Comparison of ENCODE assay signal across 24 mouse cellular contexts in the genomic region with DNA sequence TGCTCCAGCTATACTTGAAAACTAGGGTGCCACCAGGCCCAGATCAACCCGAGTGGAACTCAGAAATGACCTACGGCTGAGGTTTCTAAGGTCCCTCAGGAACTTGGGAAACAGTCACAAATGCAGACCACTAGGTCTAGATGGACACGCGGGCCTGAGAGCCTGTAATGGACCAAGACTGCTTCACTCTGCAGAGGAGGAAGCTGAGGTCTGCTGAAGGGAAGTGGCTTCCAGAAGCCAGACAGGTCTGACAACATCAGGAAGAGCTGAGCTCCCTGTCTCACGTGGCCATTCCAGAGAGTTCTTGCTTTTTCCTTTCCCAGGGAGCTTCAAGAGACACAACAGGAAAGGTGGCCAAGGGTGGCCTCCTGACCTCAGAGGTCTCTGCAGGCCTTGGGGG. TPM values are rescaled to one million over a fixed set of nuclear protein-coding genes. Genes with fewer than 3 reads are reported as not detected.
DNase-seq lines count a peak whose midpoint lies in the region; ATAC-seq and TF ChIP-seq lines count a peak whose summit lies in the region.
"Had no signal": no experiment of that assay in that cellular context is flagged by ENCODE, and none has a peak within 500 bp of the region (broad histone marks: within the 10 kb centered on the region; RNA-seq: fewer than 3 reads in every experiment).

No protein-coding gene starts in this region.

- no peak for TF ChIP-seq CTCF in hindbrain, postnatal 0 days (IDR thresholded peaks at IDR 0.05; ENCODE audit: low read depth)

- H3K36me3 ChIP-seq in hindbrain, postnatal 0 days (ENCODE audit: insufficient read depth, low read length): peaks cover 35% of the 10 kb centered on the region
- H3K36me3 ChIP-seq in hindbrain, embryonic 12.5 days: peaks cover 81% of the 10 kb centered on the region
- peaks cover 83% of the 10 kb centered on the region for H3K36me3 ChIP-seq in limb, embryonic 12.5 days
- peaks cover 96% of the 10 kb centered on the region for H3K36me3 ChIP-seq in limb, embryonic 10.5 days

- no peak for DNase-seq in hindbrain, postnatal 0 days (ENCODE audit: low spot score)
- no peak for DNase-seq in limb, embryonic 10.5 days (ENCODE audit: low spot score)
- no peak for DNase-seq in gastrocnemius, postnatal 10 days
- DNase-seq: adrenal gland, postnatal 14 days; cerebellum, adult 18-20 months; cerebellum, adult 9-11 months; cerebellum, postnatal 36 days; gastrocnemius, postnatal 14 days; heart, postnatal 14 days had no signal

- no peak overlapping the region for H3K4me2 ChIP-seq in hindbrain, postnatal 0 days (ENCODE audit: low read depth, low read length)
- no peak overlapping the region for H3K4me2 ChIP-seq in hindbrain, embryonic 12.5 days (replicated peaks)
- no peak overlapping the region for H3K4me2 ChIP-seq in limb, embryonic 12.5 days
- H3K4me2 ChIP-seq: forebrain, embryonic 15.5 days; hindbrain, embryonic 14.5 days had no signal

- H3K9me3 ChIP-seq in hindbrain, postnatal 0 days (ENCODE audit: low read length): no peaks in the 10 kb centered on the region
- H3K9me3 ChIP-seq in hindbrain, embryonic 12.5 days (replicated peaks): no peaks in the 10 kb centered on the region
- no peaks in the 10 kb centered on the region for H3K9me3 ChIP-seq in limb, embryonic 12.5 days
- no peaks in the 10 kb centered on the region for H3K9me3 ChIP-seq in limb, embryonic 10.5 days (replicated peaks)
- H3K9me3 ChIP-seq: embryonic facial prominence, embryonic 10.5 days; forebrain, embryonic 15.5 days; heart, embryonic 10.5 days had no signal

- peak overlapping the region; percentile 26; the same call in 1 of the 2 replicates for H3K27ac ChIP-seq in hindbrain, postnatal 0 days
- no peak overlapping the region for H3K27ac ChIP-seq in hindbrain, embryonic 12.5 days
- H3K27ac ChIP-seq in limb, embryonic 12.5 days: peak overlapping the region; percentile 17; the same call in 1 of the 2 replicates
- no peak overlapping the region for H3K27ac ChIP-seq in limb, embryonic 10.5 days
- H3K27ac ChIP-seq: embryonic facial prominence, embryonic 10.5 days; heart, embryonic 10.5 days; hindbrain, embryonic 14.5 days had no signal

- no peak for ATAC-seq in hindbrain, postnatal 0 days
- ATAC-seq in hindbrain, embryonic 12.5 days (ENCODE audit: low FRiP score): no peak
- ATAC-seq in limb, embryonic 12.5 days (ENCODE audit: insufficient number of reproducible peaks, insufficient read depth, low FRiP score, low TSS enrichment, low read depth): no peak
- ATAC-seq in granulocyte monocyte progenitor cell, adult 5-6 weeks (replicated peaks; ENCODE audit: poor library complexity, severe bottlenecking): peak; percentile 76
- no peak for ATAC-seq in erythroid progenitor cell, adult 5-6 weeks (replicated peaks; ENCODE audit: low FRiP score, poor library complexity, severe bottlenecking)
- ATAC-seq: activated CD4-positive, CD25-positive, alpha-beta regulatory T cell, adult 4 months; forebrain, embryonic 15.5 days; Patski had no signal

- 91% methylated on average over 5 of the region's 5 CpGs for WGBS in hindbrain, postnatal 0 days
- WGBS in hindbrain, embryonic 12.5 days: 89% methylated on average over 5 of the region's 5 CpGs
- WGBS in limb, embryonic 12.5 days: 88% methylated on average over 5 of the region's 5 CpGs
- 89% methylated on average over 5 of the region's 5 CpGs for WGBS in limb, embryonic 10.5 days

- no peaks in the 10 kb centered on the region for H3K27me3 ChIP-seq in hindbrain, postnatal 0 days (ENCODE audit: insufficient read depth, low read length)
- no peaks in the 10 kb centered on the region for H3K27me3 ChIP-seq in hindbrain, embryonic 12.5 days
- no peaks in the 10 kb centered on the region for H3K27me3 ChIP-seq in limb, embryonic 12.5 days
- H3K27me3 ChIP-seq in limb, embryonic 10.5 days (ENCODE audit: low read depth, poor library complexity, severe bottlenecking): no peaks in the 10 kb centered on the region
- H3K27me3 ChIP-seq: CH12.LX; forebrain, embryonic 15.5 days; Patski had no signal

- H3K4me1 ChIP-seq in hindbrain, postnatal 0 days (ENCODE audit: insufficient read depth, low read length): no peaks in the 10 kb centered on the region; the same call in 1 of the 2 replicates
- H3K4me1 ChIP-seq in hindbrain, embryonic 12.5 days: peaks cover 12% of the 10 kb centered on the region
- H3K4me1 ChIP-seq in limb, embryonic 12.5 days (replicated peaks): no peaks in the 10 kb centered on the region
- H3K4me1 ChIP-seq in limb, embryonic 10.5 days: no peaks in the 10 kb centered on the region; the same call in 1 of the 2 replicates
- H3K4me1 ChIP-seq: embryonic facial prominence, embryonic 10.5 days had no signal

- no peak overlapping the region for H3K4me3 ChIP-seq in hindbrain, postnatal 0 days (ENCODE audit: low read length)
- no peak overlapping the region for H3K4me3 ChIP-seq in hindbrain, embryonic 12.5 days
- no peak overlapping the region for H3K4me3 ChIP-seq in limb, embryonic 12.5 days (replicated peaks)
- no peak overlapping the region for H3K4me3 ChIP-seq in limb, embryonic 10.5 days
- H3K4me3 ChIP-seq: embryonic facial prominence, embryonic 10.5 days; forebrain, embryonic 15.5 days; heart, embryonic 10.5 days had no signal

- no peak overlapping the region for H3K9ac ChIP-seq in hindbrain, postnatal 0 days (replicated peaks; ENCODE audit: low read length)
- no peak overlapping the region for H3K9ac ChIP-seq in hindbrain, embryonic 12.5 days
- H3K9ac ChIP-seq in limb, embryonic 12.5 days (replicated peaks): no peak overlapping the region
- H3K9ac ChIP-seq: forebrain, embryonic 15.5 days; hindbrain, embryonic 14.5 days had no signal

RNA-seq across cellular contexts. Expression of a gene that starts 43.3 kb away (rescaled TPM):
- total RNA-seq in hindbrain, postnatal 0 days (2014; rRNA removed): 133 and 150 TPM in 2 replicates
- polyA plus RNA-seq in hindbrain, postnatal 0 days (2015; fragmentation: Nextera tagmentation; extraction: Ambion mirVana): 10.7 and 10.9 TPM in 2 replicates
- 12.6 and 13.0 TPM in 2 replicates for polyA plus RNA-seq in hindbrain, embryonic 12.5 days (2016; fragmentation: Nextera tagmentation; extraction: Ambion mirVana)
- 6.3 and 6.6 TPM in 2 replicates for polyA plus RNA-seq in limb, embryonic 12.5 days (2016; fragmentation: Nextera tagmentation; extraction: Ambion mirVana)
- polyA plus RNA-seq in limb, embryonic 10.5 days (2016; fragmentation: Nextera tagmentation; extraction: Ambion mirVana): 5.9 and 7.1 TPM in 2 replicates
- total RNA-seq in granulocyte monocyte progenitor cell, adult 5-6 weeks (2014; fragmentation: Nextera tagmentation): 4.5 and 5.1 TPM in 2 replicates
- total RNA-seq in granulocyte monocyte progenitor cell, adult 5-6 weeks (2017): 2.5 and 7.9 TPM in 2 replicates
- 10 to 100 TPM; 10.1 to 12.8 TPM for total RNA-seq in gastrocnemius, postnatal 10 days (2021)
- total RNA-seq in erythroid progenitor cell, adult 5-6 weeks (2015; ENCODE audit: low replicate concordance): 0.84 TPM in 1 of 2 replicates, not detected in the other
- 0.68 and 0.77 TPM in 2 replicates for total RNA-seq in erythroid progenitor cell, adult 5-6 weeks (2017; ENCODE audit: low replicate concordance)

RNA-seq across cellular contexts. Expression of a gene that starts 51.0 kb away (rescaled TPM):
- total RNA-seq in hindbrain, postnatal 0 days (2014; rRNA removed): not detected in 2 replicates
- polyA plus RNA-seq in hindbrain, postnatal 0 days (2015; fragmentation: Nextera tagmentation; extraction: Ambion mirVana): 0.81 TPM in 2 replicates
- polyA plus RNA-seq in hindbrain, embryonic 12.5 days (2016; fragmentation: Nextera tagmentation; extraction: Ambion mirVana): 0.18 and 0.23 TPM in 2 replicates
- polyA plus RNA-seq in limb, embryonic 12.5 days (2016; fragmentation: Nextera tagmentation; extraction: Ambion mirVana): 0.12 TPM in 1 of 2 replicates, not detected in the other
- 0.06 and 0.08 TPM in 2 replicates for polyA plus RNA-seq in limb, embryonic 10.5 days (2016; fragmentation: Nextera tagmentation; extraction: Ambion mirVana)
- not detected in 2 replicates for total RNA-seq in granulocyte monocyte progenitor cell, adult 5-6 weeks (2014; fragmentation: Nextera tagmentation)
- total RNA-seq in granulocyte monocyte progenitor cell, adult 5-6 weeks (2017): not detected in 2 replicates
- under 1 TPM; 0.14 to 0.16 TPM for total RNA-seq in gastrocnemius, postnatal 10 days (2021)
- total RNA-seq in erythroid progenitor cell, adult 5-6 weeks (2015; ENCODE audit: low replicate concordance): not detected in 2 replicates
- total RNA-seq in erythroid progenitor cell, adult 5-6 weeks (2017; ENCODE audit: low replicate concordance): not detected in 2 replicates
- total RNA-seq: adrenal gland, adult 18-20 months; adrenal gland, postnatal 14 days; heart, postnatal 14 days; hematopoietic stem cell, adult 5-6 weeks had no signal
- polyA plus RNA-seq: embryonic facial prominence, embryonic 10.5 days; forebrain, embryonic 11.5 days; heart, embryonic 10.5 days; heart, embryonic 14.5 days had no signal

RNA-seq across cellular contexts. Expression of a gene that starts 52.4 kb away (rescaled TPM):
- total RNA-seq in hindbrain, postnatal 0 days (2014; rRNA removed): 46.4 and 54.4 TPM in 2 replicates
- 52.7 and 57.7 TPM in 2 replicates for polyA plus RNA-seq in hindbrain, postnatal 0 days (2015; fragmentation: Nextera tagmentation; extraction: Ambion mirVana)
- 95.9 and 99.9 TPM in 2 replicates for polyA plus RNA-seq in hindbrain, embryonic 12.5 days (2016; fragmentation: Nextera tagmentation; extraction: Ambion mirVana)
- 149 and 178 TPM in 2 replicates for polyA plus RNA-seq in limb, embryonic 12.5 days (2016; fragmentation: Nextera tagmentation; extraction: Ambion mirVana)
- 131 and 153 TPM in 2 replicates for polyA plus RNA-seq in limb, embryonic 10.5 days (2016; fragmentation: Nextera tagmentation; extraction: Ambion mirVana)
- 28.2 and 43.1 TPM in 2 replicates for total RNA-seq in granulocyte monocyte progenitor cell, adult 5-6 weeks (2014; fragmentation: Nextera tagmentation)
- total RNA-seq in granulocyte monocyte progenitor cell, adult 5-6 weeks (2017): 9.5 and 14.0 TPM in 2 replicates
- total RNA-seq in gastrocnemius, postnatal 10 days (2021): 10 to 100 TPM; 19.9 to 29.2 TPM
- total RNA-seq in erythroid progenitor cell, adult 5-6 weeks (2015; ENCODE audit: low replicate concordance): 6.3 and 19.1 TPM in 2 replicates
- total RNA-seq in erythroid progenitor cell, adult 5-6 weeks (2017; ENCODE audit: low replicate concordance): 0.77 and 1.6 TPM in 2 replicates

Comparison
In these comparisons a context has a peak if more than half of its experiments do, and no peak if none do; other contexts are left out.
1. H3K27ac ChIP-seq: peak in hindbrain, postnatal 0 days (single experiment) and limb, embryonic 12.5 days (single experiment); none in hindbrain, embryonic 12.5 days (single experiment) and limb, embryonic 10.5 days (single experiment).